Mouse (Mus musculus) liver, postnatal 0 days (tissue): ENCODE measurements around the gene Mtcl1. TPM values are rescaled to one million over a fixed set of nuclear protein-coding genes. Genes with fewer than 3 reads are reported as not detected.

Source experiments
- ATAC-seq: fragments of 200-750 bp; cut with Nextera tagmentation; 2 replicates; pipeline ENCODE4 v1.8.0; 2017; ENCODE audit warnings: mild to moderate bottlenecking, moderate library complexity
- DNase-seq: peaks from one replicate; pipeline ENCODE4 v3.0.0-alpha.2; 2016
- H3K27ac ChIP-seq: fragments of 300-500 bp; sonication (generic); 2 replicates; pipeline ENCODE4 v1.5.1; 2014; ENCODE audit warnings: antibody characterized with exemption, moderate library complexity, mild to moderate bottlenecking, low read depth
- H3K27me3 ChIP-seq: fragments of 300-500 bp; sonication (generic); 2 replicates; pipeline ENCODE4 v1.6.1; 2014; ENCODE audit warnings: low read length, control low read depth, mixed read lengths; ENCODE audit not compliant: insufficient read depth
- H3K36me3 ChIP-seq: fragments of 300-500 bp; sonication (generic); replicated peaks from 2 replicates; pipeline ENCODE4 v1.6.1; 2014; ENCODE audit warnings: mild to moderate bottlenecking, control low read depth, low read length, moderate library complexity, mixed read lengths; ENCODE audit not compliant: insufficient read depth
- H3K4me1 ChIP-seq: fragments of 300-500 bp; sonication (generic); 2 replicates; pipeline ENCODE4 v1.6.1; 2014; ENCODE audit warnings: antibody characterized with exemption, mild to moderate bottlenecking, control low read depth; ENCODE audit not compliant: insufficient read depth
- H3K4me2 ChIP-seq: fragments of 300-500 bp; sonication (generic); 2 replicates; pipeline ENCODE4 v1.6.1; 2014; ENCODE audit warnings: low read depth, mild to moderate bottlenecking, low read length, moderate library complexity, mixed read lengths
- H3K4me3 ChIP-seq: fragments of 300-500 bp; sonication (generic); 2 replicates; pipeline ENCODE4 v1.5.1; 2014; ENCODE audit warnings: low read depth, low read length
- H3K9ac ChIP-seq: fragments of 300-500 bp; sonication (generic); replicated peaks from 2 replicates; pipeline ENCODE4 v1.6.1; 2014; ENCODE audit warnings: mild to moderate bottlenecking, moderate library complexity
- H3K9me3 ChIP-seq: fragments of 300-500 bp; sonication (generic); 2 replicates; pipeline ENCODE4 v1.6.1; 2016; ENCODE audit warnings: mild to moderate bottlenecking, control low read depth, low read length, mixed read lengths
- CTCF ChIP-seq: sonication (generic); IDR thresholded peaks from 2 replicates; pipeline ENCODE4 v1.5.1; 2016; ENCODE audit warnings: antibody characterized with exemption, low read depth
- EP300 ChIP-seq: IDR thresholded peaks from 2 replicates; pipeline ENCODE4 v1.6.1; 2016; ENCODE audit warnings: antibody characterized with exemption, low read depth, mild to moderate bottlenecking
- WGBS: fragments of 180-500 bp; shearing (Covaris S2); extraction: QIAGEN DNeasy Blood & Tissue Kit; methylation state at CpG from one replicate; pipeline ENCODE4 v1.1.7; 2014; ENCODE audit not compliant: insufficient replicate concordance; 5-methylcytosine and 5-hydroxymethylcytosine counted together
- polyA plus RNA-seq: library from polyadenylated mRNA; unstranded; fragments of >200 nt; fragmentation: Nextera tagmentation; extraction: Ambion mirVana; gene quantifications from 2 replicates; pipeline ENCODE4 v1.2.1, GENCODE M21; 2015

The Mtcl1 gene
- polyA plus RNA-seq, 1 experiment from 2014 or later = 0.14 TPM

GRCm38 (mm10) chr17:66416436-66416835, 33.1 kb downstream of the Mtcl1 start:
- Histone ChIP-seq H3K36me3 (no peaks in the 10 kb centered on the region), H3K9me3 (no peaks in the 10 kb centered on the region), H3K4me2 (no peak overlapping the region), H3K4me3 (no peak overlapping the region), H3K4me1 (peaks cover 4% of the 10 kb centered on the region; the same call in 1 of the 2 replicates), H3K27ac (no peak overlapping the region), H3K9ac (no peak overlapping the region), H3K27me3 (no peaks in the 10 kb centered on the region)
- peak; percentile 82 for ATAC-seq
- no peak for TF ChIP-seq EP300
- no peak for TF ChIP-seq CTCF
- WGBS = 47% methylated on average over 7 of the region's 7 CpGs
- peak; percentile 36 for DNase-seq

- Histone ChIP-seq H3K36me3 (no peaks in the 10 kb centered on the region), H3K4me1 (peaks cover 4% of the 10 kb centered on the region; the same call in 1 of the 2 replicates), H3K27ac (no peak overlapping the region), H3K4me3 (no peak overlapping the region), H3K27me3 (no peaks in the 10 kb centered on the region), H3K9ac (no peak overlapping the region), H3K4me2 (no peak overlapping the region), H3K9me3 (no peaks in the 10 kb centered on the region)
- no peak for ATAC-seq
- no peak for TF ChIP-seq CTCF
- no peak for TF ChIP-seq EP300
- 55% methylated on average over 1 of the region's 1 CpGs for WGBS
- DNase-seq = no peak
These were observed 35.2 kb downstream of the Mtcl1 start for GRCm38 (mm10) chr17:66414331-66414730.

- no peak overlapping the region for H3K27ac ChIP-seq
- TF ChIP-seq CTCF (no peak), EP300 (no peak)
- no peak overlapping the region for H3K9ac ChIP-seq
- H3K27me3 ChIP-seq = no peaks in the 10 kb centered on the region
- H3K4me1 ChIP-seq = peaks cover 4% of the 10 kb centered on the region; the same call in 1 of the 2 replicates
- WGBS = 68% methylated on average over 12 of the region's 12 CpGs
- no peak for ATAC-seq
- H3K9me3 ChIP-seq = no peaks in the 10 kb centered on the region
- no peak for DNase-seq
- no peak overlapping the region for H3K4me2 ChIP-seq
- no peaks in the 10 kb centered on the region for H3K36me3 ChIP-seq
- no peak overlapping the region for H3K4me3 ChIP-seq
These were observed 37.2 kb downstream of the Mtcl1 start for GRCm38 (mm10) chr17:66412155-66412970.

GRCm38 (mm10) chr17:66410884-66411426, 38.6 kb downstream of the Mtcl1 start:
- H3K27ac ChIP-seq = no peak overlapping the region
- no peak overlapping the region for H3K9ac ChIP-seq
- TF ChIP-seq CTCF (no peak), EP300 (no peak)
- no peak overlapping the region for H3K4me3 ChIP-seq
- H3K36me3 ChIP-seq = no peaks in the 10 kb centered on the region
- ATAC-seq (no peak), DNase-seq (no peak)
- WGBS = 77% methylated on average over 11 of the region's 11 CpGs
- H3K27me3 ChIP-seq = no peaks in the 10 kb centered on the region
- H3K9me3 ChIP-seq = no peaks in the 10 kb centered on the region
- H3K4me2 ChIP-seq = no peak overlapping the region
- H3K4me1 ChIP-seq = peaks cover 2% of the 10 kb centered on the region; the same call in 1 of the 2 replicates

GRCm38 (mm10) chr17:66409070-66409605, 40.4 kb downstream of the Mtcl1 start:
- no peak overlapping the region for H3K4me2 ChIP-seq
- H3K36me3 ChIP-seq = no peaks in the 10 kb centered on the region
- no peak for DNase-seq
- H3K9me3 ChIP-seq = no peaks in the 10 kb centered on the region
- no peak for TF ChIP-seq EP300
- no peak for TF ChIP-seq CTCF
- H3K9ac ChIP-seq = no peak overlapping the region
- WGBS = 71% methylated on average over 9 of the region's 9 CpGs
- no peaks in the 10 kb centered on the region for H3K4me1 ChIP-seq
- H3K27me3 ChIP-seq = peaks cover 5% of the 10 kb centered on the region; the same call in 1 of the 2 replicates
- no peak overlapping the region for H3K4me3 ChIP-seq
- no peak overlapping the region for H3K27ac ChIP-seq
- no peak for ATAC-seq

GRCm38 (mm10) chr17:66408400-66408799, 41.1 kb downstream of the Mtcl1 start:
- TF ChIP-seq EP300 (no peak), CTCF (no peak)
- ATAC-seq (no peak), DNase-seq (no peak)
- Histone ChIP-seq H3K4me2 (no peak overlapping the region), H3K9me3 (no peaks in the 10 kb centered on the region), H3K27me3 (peaks cover 5% of the 10 kb centered on the region; the same call in 1 of the 2 replicates), H3K4me1 (no peaks in the 10 kb centered on the region), H3K4me3 (no peak overlapping the region), H3K36me3 (no peaks in the 10 kb centered on the region), H3K9ac (no peak overlapping the region), H3K27ac (no peak overlapping the region)
- WGBS = 78% methylated on average over 5 of the region's 5 CpGs
